8 mouse cellular contexts compared by ENCODE assay signal in genomic region chr3:52029661-52030081, GRCm38 (mm10).
A peak's percentile ranks its signal among the peaks of the same experiment; 100 is the strongest.
DNase-seq lines count a peak whose midpoint lies in the region; ATAC-seq and TF ChIP-seq lines count a peak whose summit lies in the region.

No protein-coding gene starts in this region.

- H3K4me1 ChIP-seq in heart, postnatal 0 days (ENCODE audit: control insufficient read depth, insufficient read depth) = peaks cover 8% of the 10 kb centered on the region; the same call in 1 of the 2 replicates

- H3K27ac ChIP-seq in heart, postnatal 0 days (ENCODE audit: low read depth) = 0 out of 2 replicates have a peak overlapping the region, but pooled peaks have one; percentile 46

- H3K9me3 ChIP-seq in heart, postnatal 0 days (replicated peaks; ENCODE audit: control insufficient read depth, low read length) = no peaks in the 10 kb centered on the region

- TF ChIP-seq CTCF in heart, postnatal 0 days (IDR thresholded peaks at IDR 0.05; ENCODE audit: low read depth) = no peak

- TF ChIP-seq EP300 in heart, postnatal 0 days (IDR thresholded peaks at IDR 0.05; ENCODE audit: low read depth) = no peak

- no peaks in the 10 kb centered on the region for H3K36me3 ChIP-seq in heart, postnatal 0 days (replicated peaks; ENCODE audit: control insufficient read depth, insufficient read depth, low read length)

- intact Hi-C loops in left cerebral cortex, postnatal 36 days (cut with DNase I) = no loop called here

- WGBS in heart, postnatal 0 days = 16% methylated on average over 12 of the region's 12 CpGs

- H3K4me3 ChIP-seq in heart, postnatal 0 days (ENCODE audit: low read depth, low read length) = peak overlapping the region; percentile 46

- peak; percentile 93 for DNase-seq in heart, adult 11 months
- DNase-seq in heart, adult 8-10 months (ENCODE audit: low spot score) = no peak
- DNase-seq in heart, postnatal 0 days (ENCODE audit: low spot score) = no peak
- DNase-seq in left cerebral cortex, postnatal 36 days (ENCODE audit: low spot score in 2 of 2) = peak; percentile 67 to 78
- DNase-seq in ovary, adult 18-20 months (ENCODE audit: low spot score) = no peak

- H3K27me3 ChIP-seq in heart, postnatal 0 days (ENCODE audit: control insufficient read depth, insufficient read depth, low read length) = no peaks in the 10 kb centered on the region

- ATAC-seq in common myeloid progenitor, adult 5-6 weeks (replicated peaks; ENCODE audit: low read depth, poor library complexity, severe bottlenecking) = peak; percentile 50
- ATAC-seq in heart, postnatal 0 days (ENCODE audit: insufficient read depth, low read depth) = peak; percentile 64; the same call in 1 of the 2 replicates
- ATAC-seq in megakaryocyte-erythroid progenitor cell, adult 5-6 weeks (replicated peaks; ENCODE audit: low FRiP score, low TSS enrichment, poor library complexity, severe bottlenecking) = 0 out of 2 replicates have a peak, but pooled peaks have one; percentile 36
- ATAC-seq in erythroid progenitor cell, adult 5-6 weeks (replicated peaks; ENCODE audit: low FRiP score, poor library complexity, severe bottlenecking) = no peak

- H3K9ac ChIP-seq in heart, postnatal 0 days (replicated peaks; ENCODE audit: low read depth, low read length) = peak overlapping the region; percentile 36

- peak overlapping the region; percentile 64 for H3K4me2 ChIP-seq in heart, postnatal 0 days (ENCODE audit: low read depth, low read length)

Comparison
In these comparisons a context has a peak if more than half of its experiments do, and no peak if none do; other contexts are left out.
1. DNase-seq: peak in heart, adult 11 months (single experiment) and left cerebral cortex, postnatal 36 days (2 of 2); none in heart, adult 8-10 months (single experiment), heart, postnatal 0 days (single experiment) and ovary, adult 18-20 months (single experiment).